Mouse (Mus musculus) limb, embryonic 14.5 days (tissue): ENCODE measurements around the gene Dnajc25. TPM values are rescaled to one million over a fixed set of nuclear protein-coding genes. Genes with fewer than 3 reads are reported as not detected.

Experiments used
- ATAC-seq: fragments of 200-750 bp; cut with Nextera tagmentation; 2 replicates; pipeline ENCODE4 v1.8.0; 2017; ENCODE audit warnings: low read depth, moderate number of reproducible peaks, moderate TSS enrichment; ENCODE audit not compliant: low FRiP score
- DNase-seq: peaks from one replicate; pipeline ENCODE4 v3.0.0-alpha.2; 2015; ENCODE audit warnings: low spot score
- H3K27ac ChIP-seq: fragments of 300-500 bp; sonication (generic); replicated peaks from 2 replicates; pipeline ENCODE4 v1.5.1; 2014; ENCODE audit warnings: low read depth, mild to moderate bottlenecking, low read length, moderate library complexity, mixed read lengths
- H3K27me3 ChIP-seq: fragments of 300-500 bp; sonication (generic); 2 replicates; pipeline ENCODE4 v1.6.1; 2014; ENCODE audit warnings: low read length, mixed read lengths; ENCODE audit not compliant: control insufficient read depth, insufficient read depth
- H3K36me3 ChIP-seq: fragments of 300-500 bp; sonication (generic); 2 replicates; pipeline ENCODE4 v1.6.1; 2014; ENCODE audit warnings: mild to moderate bottlenecking, low read length, moderate library complexity, mixed read lengths; ENCODE audit not compliant: control insufficient read depth, insufficient read depth
- H3K4me1 ChIP-seq: fragments of 300-500 bp; sonication (generic); 2 replicates; pipeline ENCODE4 v1.6.1; 2014; ENCODE audit warnings: antibody characterized with exemption, low read length, mixed read lengths; ENCODE audit not compliant: control insufficient read depth, insufficient read depth
- H3K4me2 ChIP-seq: fragments of 300-500 bp; sonication (generic); replicated peaks from 2 replicates; pipeline ENCODE4 v1.6.1; 2014; ENCODE audit warnings: low read depth, mild to moderate bottlenecking, low read length, moderate library complexity; ENCODE audit not compliant: severe bottlenecking
- H3K4me3 ChIP-seq: fragments of 300-500 bp; sonication (generic); replicated peaks from 2 replicates; pipeline ENCODE4 v1.5.1; 2014; ENCODE audit warnings: low read length
- H3K9ac ChIP-seq: fragments of 300-500 bp; sonication (generic); 2 replicates; pipeline ENCODE4 v1.6.1; 2014; ENCODE audit warnings: mild to moderate bottlenecking, low read depth, low read length, moderate library complexity; ENCODE audit not compliant: severe bottlenecking
- H3K9me3 ChIP-seq: fragments of 300-500 bp; sonication (generic); 2 replicates; pipeline ENCODE4 v1.6.1; 2016; ENCODE audit warnings: low read length; ENCODE audit not compliant: control insufficient read depth
- POLR2A ChIP-seq: fragments of 200-500 bp; IDR thresholded peaks from 2 replicates; pipeline ENCODE4 v1.8.0; 2012; ENCODE audit warnings: inconsistent platforms, mild to moderate bottlenecking, moderate library complexity, borderline replicate concordance; ENCODE audit not compliant: insufficient read depth, insufficient read length; ENCODE audit errors: extremely low read depth
- WGBS: fragments of 180-500 bp; shearing (Covaris S2); extraction: QIAGEN DNeasy Blood & Tissue Kit; methylation state at CpG from one replicate; pipeline ENCODE4 v1.1.7; 2014; 5-methylcytosine and 5-hydroxymethylcytosine counted together
- polyA plus RNA-seq, 2 experiments: library from polyadenylated mRNA; depleted of rRNA in 1 of 2; stranded (reverse) in 1 of 2; unstranded in 1 of 2; fragments of >200 nt; fragmentation: Nextera tagmentation in 1 of 2; extraction: Ambion mirVana in 1 of 2; gene quantifications; 2 replicates each; pipeline versions ENCODE4 v1.2.1 to v1.2.3; 2012 to 2014

Gene Dnajc25
- polyA plus RNA-seq, 2 experiments: 10.7 to 20.8 TPM

DNA sequence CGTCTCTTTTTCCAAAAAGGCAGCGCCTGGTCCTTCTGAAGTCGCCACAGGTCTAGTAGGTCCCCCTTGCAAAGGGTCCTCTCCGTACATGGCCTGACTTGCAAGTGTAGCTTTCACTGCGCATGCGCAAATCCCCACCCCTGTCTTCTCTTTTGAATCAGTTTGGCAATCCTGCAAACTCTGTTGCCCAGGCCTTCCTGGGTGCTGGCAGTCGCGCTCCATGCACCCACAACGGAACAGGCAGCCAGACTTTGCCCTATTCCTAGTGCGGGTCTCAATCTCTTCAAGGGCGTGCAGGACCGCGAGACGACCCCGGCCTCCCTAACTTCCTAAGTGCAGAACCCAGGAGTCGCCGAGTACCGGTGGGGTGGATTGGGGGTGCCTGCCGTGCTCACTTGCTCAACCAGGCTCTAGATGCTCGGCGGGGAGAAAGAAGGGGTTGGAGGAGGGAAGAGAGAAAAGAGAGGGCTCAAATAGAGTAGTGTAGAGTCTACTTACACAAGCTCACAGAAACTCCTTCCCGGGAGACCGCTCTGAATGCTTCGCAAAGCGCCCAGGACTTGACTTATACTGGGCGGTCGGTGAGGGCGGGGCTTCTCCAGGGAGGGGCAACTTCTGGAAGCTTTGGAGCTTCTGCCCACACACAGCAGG lies 8.2 kb upstream of the Dnajc25 start, which contains the start of gene Ptgr1:
Gene Ptgr1 (minus strand): TSS at position 580 of the 651 bp plus-strand sequence.
- 0 out of 2 replicates have a peak, but pooled peaks cover under 1% of the 10 kb centered on the region for H3K36me3 ChIP-seq
- WGBS: 1% methylated on average over 28 of the region's 28 CpGs
- H3K9me3 ChIP-seq: no peaks in the 10 kb centered on the region
- H3K4me1 ChIP-seq: peaks cover 3% of the 10 kb centered on the region; the same call in 1 of the 2 replicates
- DNase-seq: peak; percentile 81
- H3K9ac ChIP-seq: peak within 1 kb of the TSS; percentile 64
- peak; percentile 73 for ATAC-seq
- no peaks in the 10 kb centered on the region for H3K27me3 ChIP-seq
- TF ChIP-seq POLR2A: 0 out of 2 replicates have a peak, but pooled peaks have one; percentile 20
- H3K27ac ChIP-seq: 0 out of 2 replicates have a peak within 1 kb of the TSS, but pooled peaks have one; percentile 33
- peak within 1 kb of the TSS; percentile 60 for H3K4me3 ChIP-seq
- H3K4me2 ChIP-seq: peak within 1 kb of the TSS; percentile 62

GRCm38 (mm10) chr4:58989303-58989898 lies 5.5 kb upstream of the Dnajc25 start:
- WGBS: 82% methylated on average over 7 of the region's 7 CpGs
- Histone ChIP-seq H3K4me1 (peaks cover 3% of the 10 kb centered on the region; the same call in 1 of the 2 replicates), H3K9me3 (no peaks in the 10 kb centered on the region), H3K27ac (no peak overlapping the region), H3K4me3 (no peak overlapping the region), H3K27me3 (no peaks in the 10 kb centered on the region), H3K4me2 (no peak overlapping the region), H3K36me3 (no peaks in the 10 kb centered on the region), H3K9ac (no peak overlapping the region)
- DNase-seq (no peak), ATAC-seq (no peak)
- no peak for TF ChIP-seq POLR2A

DNA sequence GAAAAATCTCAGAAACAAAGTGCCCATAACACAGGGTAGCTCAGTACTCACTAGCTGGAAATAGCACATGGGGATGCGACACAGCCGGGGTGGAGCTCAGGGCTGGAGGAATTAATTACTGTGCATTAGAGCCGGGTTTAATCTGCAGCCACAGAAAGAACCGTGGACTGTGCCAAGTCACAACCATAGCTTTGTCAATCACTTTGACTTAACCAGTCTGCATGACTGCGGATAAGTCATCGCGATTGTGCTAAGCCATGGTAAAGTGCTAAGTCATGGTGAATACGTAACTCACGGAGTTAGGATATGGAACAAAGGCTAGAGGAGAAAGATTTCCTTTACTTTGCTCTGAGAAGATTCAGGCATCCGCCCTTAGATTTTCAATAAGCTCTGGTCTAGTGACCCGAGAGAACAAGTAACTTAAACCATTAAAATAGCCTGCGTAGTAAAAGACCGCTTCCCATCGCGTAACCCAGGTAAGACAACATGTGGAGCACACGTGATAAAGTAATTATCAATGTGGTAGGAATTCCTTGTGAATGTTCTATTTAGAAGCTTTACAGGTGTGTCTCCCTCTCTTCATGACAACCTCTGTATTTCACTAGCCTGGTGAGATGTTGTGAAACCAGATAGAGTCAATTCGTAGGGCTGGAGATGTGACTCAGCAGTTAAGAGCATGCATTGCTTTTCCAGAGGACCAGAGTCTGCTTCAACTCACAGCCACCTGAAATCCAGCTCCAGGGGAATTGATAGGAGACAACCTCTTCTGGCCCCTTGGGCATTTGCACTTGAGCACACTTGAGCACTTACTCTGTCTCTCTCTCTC lies 4.0 kb upstream of the Dnajc25 start:
- Histone ChIP-seq H3K36me3 (no peaks in the 10 kb centered on the region), H3K9me3 (no peaks in the 10 kb centered on the region), H3K4me2 (no peak overlapping the region), H3K4me3 (no peak overlapping the region), H3K4me1 (no peaks in the 10 kb centered on the region; the same call in 1 of the 2 replicates), H3K27ac (no peak overlapping the region), H3K27me3 (no peaks in the 10 kb centered on the region), H3K9ac (no peak overlapping the region)
- 79% methylated on average over 17 of the region's 17 CpGs for WGBS
- ATAC-seq (0 out of 2 replicates have a peak, but pooled peaks have one; percentile 10), DNase-seq (no peak)
- no peak for TF ChIP-seq POLR2A

DNA sequence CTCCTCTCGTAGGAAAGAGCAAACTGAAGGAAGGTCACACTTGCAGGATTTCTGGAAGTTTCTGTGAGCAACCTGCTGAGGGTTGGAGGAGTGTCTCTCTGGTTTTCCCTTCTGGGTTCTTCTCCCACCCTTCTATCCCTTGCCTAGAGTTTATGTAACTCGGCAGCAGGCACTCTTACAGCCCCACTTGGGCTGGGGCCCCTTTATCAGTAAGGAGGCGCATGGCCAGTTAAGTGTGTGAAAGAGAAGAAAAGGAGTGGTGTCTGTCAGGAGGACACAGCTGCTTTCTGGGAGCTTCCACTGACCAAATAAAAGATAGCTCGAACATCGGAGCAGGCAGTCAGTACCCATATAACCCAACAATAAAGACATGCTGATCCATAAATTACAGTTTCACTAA lies 2.7 kb upstream of the Dnajc25 start:
- Histone ChIP-seq H3K27me3 (no peaks in the 10 kb centered on the region), H3K9ac (no peak overlapping the region), H3K4me3 (no peak overlapping the region), H3K4me2 (no peak overlapping the region), H3K36me3 (no peaks in the 10 kb centered on the region), H3K27ac (no peak overlapping the region), H3K4me1 (no peaks in the 10 kb centered on the region; the same call in 1 of the 2 replicates), H3K9me3 (no peaks in the 10 kb centered on the region)
- ATAC-seq: no peak
- TF ChIP-seq POLR2A: no peak
- no peak for DNase-seq
- WGBS: 76% methylated on average over 5 of the region's 5 CpGs

DNA sequence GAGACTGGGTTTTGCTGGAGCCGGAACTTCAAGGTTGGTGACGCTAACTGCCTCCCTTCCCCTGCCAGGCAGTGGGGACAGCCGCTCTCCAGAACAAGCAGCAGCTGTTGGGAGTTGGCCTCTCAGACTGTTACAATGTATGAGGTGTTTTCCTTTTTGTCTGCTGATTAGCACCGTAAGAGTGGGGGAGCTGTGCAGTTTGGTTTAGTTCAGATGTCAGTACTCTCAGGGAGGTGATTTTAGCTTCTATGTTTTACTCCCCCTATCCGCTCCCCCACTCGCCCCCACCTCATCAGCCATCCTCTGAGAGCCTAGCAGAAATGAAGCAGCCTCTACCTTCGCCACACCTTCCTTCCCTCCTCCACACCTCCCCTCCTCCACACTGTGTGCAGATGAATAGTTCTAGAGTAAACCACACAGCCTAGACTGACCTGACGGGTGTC lies 410 bp downstream of the Dnajc25 start:
- WGBS: 69% methylated on average over 8 of the region's 8 CpGs
- Histone ChIP-seq H3K9me3 (no peaks in the 10 kb centered on the region), H3K4me1 (no peaks in the 10 kb centered on the region), H3K4me2 (no peak overlapping the region), H3K36me3 (no peaks in the 10 kb centered on the region), H3K27me3 (no peaks in the 10 kb centered on the region), H3K27ac (no peak overlapping the region), H3K9ac (no peak overlapping the region), H3K4me3 (no peak overlapping the region)
- no peak for TF ChIP-seq POLR2A
- ATAC-seq (no peak), DNase-seq (no peak)
